Mouse (Mus musculus): ENCODE data around the gene Osgin1. TPM values are rescaled to one million over a fixed set of nuclear protein-coding genes. Genes with fewer than 3 reads are reported as not detected.

Gene Osgin1
- polyA plus RNA-seq, 1 experiment from 2014 or later, result 0.38 TPM

- ATAC-seq (ENCODE audit: low FRiP score, low read depth), result no peak
- H3K27me3 ChIP-seq, result no peaks in the 10 kb centered on the region
- no peak overlapping the region for H3K4me3 ChIP-seq
- H3K4me1 ChIP-seq (replicated peaks), result no peaks in the 10 kb centered on the region
- H3K9me3 ChIP-seq, result no peaks in the 10 kb centered on the region
- H3K9ac ChIP-seq, result no peak overlapping the region
- 97% methylated on average over 5 of the region's 5 CpGs for WGBS
- no peak overlapping the region for H3K27ac ChIP-seq (replicated peaks)
- no peak overlapping the region for H3K4me2 ChIP-seq
- peaks cover 25% of the 10 kb centered on the region for H3K36me3 ChIP-seq
Observed at GRCm38 (mm10) chr8:119404648-119405047, 29.3 kb upstream of the Osgin1 start.

GRCm38 (mm10) chr8:119408311-119408710, 25.6 kb upstream of the Osgin1 start:
- H3K4me2 ChIP-seq, result no peak overlapping the region
- peaks cover 39% of the 10 kb centered on the region for H3K36me3 ChIP-seq
- ATAC-seq (ENCODE audit: low FRiP score, low read depth), result no peak
- no peaks in the 10 kb centered on the region for H3K27me3 ChIP-seq
- H3K4me3 ChIP-seq, result no peak overlapping the region
- no peak overlapping the region for H3K27ac ChIP-seq (replicated peaks)
- H3K9ac ChIP-seq, result no peak overlapping the region
- no peaks in the 10 kb centered on the region for H3K9me3 ChIP-seq
- peaks cover 4% of the 10 kb centered on the region; the same call in 1 of the 2 replicates for H3K4me1 ChIP-seq (replicated peaks)
- 82% methylated on average over 8 of the region's 8 CpGs for WGBS

- WGBS, result 62% methylated on average over 10 of the region's 10 CpGs
- Histone ChIP-seq H3K4me1 (replicated peaks) (peaks cover 4% of the 10 kb centered on the region; the same call in 1 of the 2 replicates), H3K4me2 (no peak overlapping the region), H3K27ac (replicated peaks) (no peak overlapping the region), H3K9ac (no peak overlapping the region), H3K36me3 (peaks cover 39% of the 10 kb centered on the region), H3K27me3 (no peaks in the 10 kb centered on the region), H3K9me3 (no peaks in the 10 kb centered on the region), H3K4me3 (no peak overlapping the region)
- ATAC-seq (ENCODE audit: low FRiP score, low read depth), result no peak
Observed at GRCm38 (mm10) chr8:119412037-119412734, 21.7 kb upstream of the Osgin1 start.

- H3K4me3 ChIP-seq, result no peak overlapping the region
- WGBS, result 13% methylated on average over 18 of the region's 18 CpGs
- H3K9me3 ChIP-seq, result no peaks in the 10 kb centered on the region
- peaks cover 32% of the 10 kb centered on the region for H3K36me3 ChIP-seq
- peaks cover 4% of the 10 kb centered on the region; the same call in 1 of the 2 replicates for H3K4me1 ChIP-seq (replicated peaks)
- ATAC-seq (ENCODE audit: low FRiP score, low read depth), result peak; percentile 77
- peak overlapping the region; percentile 37 for H3K9ac ChIP-seq
- H3K4me2 ChIP-seq, result peak overlapping the region; percentile 48
- H3K27ac ChIP-seq (replicated peaks), result no peak overlapping the region
- H3K27me3 ChIP-seq, result no peaks in the 10 kb centered on the region
Observed at GRCm38 (mm10) chr8:119412735-119413498, 21.0 kb upstream of the Osgin1 start.

- WGBS, result 87% methylated on average over 10 of the region's 10 CpGs
- Histone ChIP-seq H3K4me1 (replicated peaks) (peaks cover 4% of the 10 kb centered on the region; the same call in 1 of the 2 replicates), H3K27me3 (no peaks in the 10 kb centered on the region), H3K9me3 (no peaks in the 10 kb centered on the region), H3K4me2 (no peak overlapping the region), H3K4me3 (no peak overlapping the region), H3K9ac (no peak overlapping the region), H3K27ac (replicated peaks) (no peak overlapping the region), H3K36me3 (peaks cover 26% of the 10 kb centered on the region)
- no peak for ATAC-seq (ENCODE audit: low FRiP score, low read depth)
Observed at GRCm38 (mm10) chr8:119413605-119414004, 20.3 kb upstream of the Osgin1 start.

GRCm38 (mm10) chr8:119420318-119420717, 13.6 kb upstream of the Osgin1 start:
- no peaks in the 10 kb centered on the region for H3K27me3 ChIP-seq
- H3K27ac ChIP-seq (replicated peaks), result no peak overlapping the region
- H3K9me3 ChIP-seq, result no peaks in the 10 kb centered on the region
- H3K36me3 ChIP-seq, result no peaks in the 10 kb centered on the region
- ATAC-seq (ENCODE audit: low FRiP score, low read depth), result no peak
- no peak overlapping the region for H3K4me3 ChIP-seq
- 68% methylated on average over 7 of the region's 7 CpGs for WGBS
- no peak overlapping the region for H3K4me2 ChIP-seq
- H3K4me1 ChIP-seq (replicated peaks), result peaks cover 10% of the 10 kb centered on the region
- H3K9ac ChIP-seq, result no peak overlapping the region

- H3K4me1 ChIP-seq (replicated peaks), result peaks cover 10% of the 10 kb centered on the region
- ATAC-seq (ENCODE audit: low FRiP score, low read depth), result no peak
- no peak overlapping the region for H3K9ac ChIP-seq
- no peak overlapping the region for H3K4me2 ChIP-seq
- H3K4me3 ChIP-seq, result no peak overlapping the region
- 53% methylated on average over 9 of the region's 9 CpGs for WGBS
- H3K27me3 ChIP-seq, result no peaks in the 10 kb centered on the region
- H3K9me3 ChIP-seq, result no peaks in the 10 kb centered on the region
- H3K36me3 ChIP-seq, result no peaks in the 10 kb centered on the region
- H3K27ac ChIP-seq (replicated peaks), result no peak overlapping the region
Observed at GRCm38 (mm10) chr8:119421603-119422122, 12.3 kb upstream of the Osgin1 start.

- Histone ChIP-seq H3K9ac (no peak overlapping the region), H3K27ac (replicated peaks) (no peak overlapping the region), H3K9me3 (no peaks in the 10 kb centered on the region), H3K4me3 (no peak overlapping the region), H3K27me3 (no peaks in the 10 kb centered on the region), H3K4me1 (replicated peaks) (peaks cover 10% of the 10 kb centered on the region), H3K36me3 (no peaks in the 10 kb centered on the region), H3K4me2 (no peak overlapping the region)
- WGBS, result 55% methylated on average over 9 of the region's 9 CpGs
- ATAC-seq (ENCODE audit: low FRiP score, low read depth), result no peak; the same call in 1 of the 2 replicates
Observed at GRCm38 (mm10) chr8:119422123-119422711, 11.7 kb upstream of the Osgin1 start.

GRCm38 (mm10) chr8:119423631-119424141, 10.2 kb upstream of the Osgin1 start:
- WGBS, result 69% methylated on average over 9 of the region's 9 CpGs
- ATAC-seq (ENCODE audit: low FRiP score, low read depth), result no peak
- no peak overlapping the region for H3K4me3 ChIP-seq
- H3K9ac ChIP-seq, result no peak overlapping the region
- H3K9me3 ChIP-seq, result no peaks in the 10 kb centered on the region
- H3K4me1 ChIP-seq (replicated peaks), result peaks cover 10% of the 10 kb centered on the region
- no peak overlapping the region for H3K4me2 ChIP-seq
- H3K36me3 ChIP-seq, result no peaks in the 10 kb centered on the region
- no peak overlapping the region for H3K27ac ChIP-seq (replicated peaks)
- H3K27me3 ChIP-seq, result no peaks in the 10 kb centered on the region

- H3K27ac ChIP-seq (replicated peaks), result no peak overlapping the region; the same call in 1 of the 2 replicates
- 86% methylated on average over 10 of the region's 10 CpGs for WGBS
- H3K36me3 ChIP-seq, result no peaks in the 10 kb centered on the region
- ATAC-seq (ENCODE audit: low FRiP score, low read depth), result no peak
- H3K4me3 ChIP-seq, result no peak overlapping the region
- no peak overlapping the region for H3K9ac ChIP-seq
- H3K9me3 ChIP-seq, result no peaks in the 10 kb centered on the region
- no peak overlapping the region for H3K4me2 ChIP-seq
- H3K27me3 ChIP-seq, result no peaks in the 10 kb centered on the region
- H3K4me1 ChIP-seq (replicated peaks), result peaks cover 10% of the 10 kb centered on the region
Observed at GRCm38 (mm10) chr8:119424199-119424733, 9.7 kb upstream of the Osgin1 start.

- no peak overlapping the region for H3K4me2 ChIP-seq
- no peak overlapping the region for H3K4me3 ChIP-seq
- ATAC-seq (ENCODE audit: low FRiP score, low read depth), result no peak
- peaks cover 10% of the 10 kb centered on the region for H3K4me1 ChIP-seq (replicated peaks)
- no peaks in the 10 kb centered on the region for H3K27me3 ChIP-seq
- H3K36me3 ChIP-seq, result no peaks in the 10 kb centered on the region
- H3K9me3 ChIP-seq, result no peaks in the 10 kb centered on the region
- H3K9ac ChIP-seq, result no peak overlapping the region
- 87% methylated on average over 10 of the region's 10 CpGs for WGBS
- H3K27ac ChIP-seq (replicated peaks), result no peak overlapping the region
Observed at GRCm38 (mm10) chr8:119424740-119425139, 9.2 kb upstream of the Osgin1 start.

All from hindbrain, embryonic 15.5 days (tissue).